Mouse (Mus musculus) common myeloid progenitor, adult 5-6 weeks (primary cell): ENCODE data around the gene Ifi207. TPM values are rescaled to one million over a fixed set of nuclear protein-coding genes. Genes with fewer than 3 reads are reported as not detected.
"Not testable (repeated sequence)": the region's sequence is repeated elsewhere in the genome, so short reads cannot be mapped to it uniquely, and the experiment has no call there.

ENCODE experiments used
- ATAC-seq: replicated peaks from 2 replicates; pipeline ENCODE4 v1.8.0; 2016; ENCODE audit warnings: low read depth, mild to moderate bottlenecking, moderate TSS enrichment, inconsistent platforms; ENCODE audit not compliant: poor library complexity, severe bottlenecking
- total RNA-seq: library from RNA; stranded (forward); fragments of 200-1000, 187-1606 nt; gene quantifications from 2 replicates; pipeline ENCODE4 v1.2.3, GENCODE M21; 2017

The Ifi207 gene
- 0.50 and 1.3 TPM in 2 replicates for total RNA-seq

DNA sequence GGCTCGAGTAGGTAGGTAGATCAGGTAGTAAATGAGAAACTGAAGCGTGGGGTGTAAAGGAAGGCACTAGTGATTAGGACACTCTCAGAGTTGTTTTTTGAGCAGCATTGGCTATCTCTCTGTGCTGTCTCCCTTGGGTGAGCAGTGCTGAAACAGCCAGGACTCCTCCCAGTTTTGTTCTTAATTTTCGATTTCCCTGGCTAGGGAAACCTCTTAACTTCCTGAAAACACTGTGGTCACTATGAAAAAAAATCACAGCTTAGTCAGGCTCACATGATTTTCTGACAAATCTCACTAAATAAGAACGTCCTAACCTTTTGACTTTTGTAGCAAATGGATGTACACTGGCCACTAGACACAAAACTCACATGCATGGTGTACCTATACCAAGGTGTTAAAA lies at the start of gene Ifi207:
Gene Ifi207, minus strand, starts transcription at position 92 of the 400 bp plus-strand sequence.
- ATAC-seq = peak; percentile 83

DNA sequence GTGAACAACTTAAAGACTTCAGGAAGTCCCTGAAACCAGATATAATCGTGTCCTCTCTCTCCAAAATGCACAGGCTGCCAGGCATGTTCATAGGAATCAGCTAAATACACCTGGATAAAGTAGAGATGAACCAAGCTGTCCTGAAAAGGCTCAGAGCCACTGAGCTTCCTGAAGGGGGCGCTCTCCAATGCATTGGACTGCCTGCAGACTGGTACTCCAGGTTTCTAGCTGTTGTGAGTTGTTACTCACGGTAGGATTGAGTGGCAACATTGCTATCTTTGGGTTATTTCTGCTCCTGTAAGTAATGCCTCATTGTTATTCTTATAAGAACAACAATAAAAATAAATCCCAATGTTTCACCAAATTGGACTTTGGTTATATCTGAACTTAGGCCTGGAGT lies 31.9 kb upstream of the Ifi207 start:
- ATAC-seq = not testable (repeated sequence)

GRCm38 (mm10) chr1:173766848-173767617 lies 25.5 kb upstream of the Ifi207 start, which contains the start of gene Ifi204:
Gene Ifi204, minus strand, starts transcription at chr1:173766943.
- peak; percentile 91 for ATAC-seq

DNA sequence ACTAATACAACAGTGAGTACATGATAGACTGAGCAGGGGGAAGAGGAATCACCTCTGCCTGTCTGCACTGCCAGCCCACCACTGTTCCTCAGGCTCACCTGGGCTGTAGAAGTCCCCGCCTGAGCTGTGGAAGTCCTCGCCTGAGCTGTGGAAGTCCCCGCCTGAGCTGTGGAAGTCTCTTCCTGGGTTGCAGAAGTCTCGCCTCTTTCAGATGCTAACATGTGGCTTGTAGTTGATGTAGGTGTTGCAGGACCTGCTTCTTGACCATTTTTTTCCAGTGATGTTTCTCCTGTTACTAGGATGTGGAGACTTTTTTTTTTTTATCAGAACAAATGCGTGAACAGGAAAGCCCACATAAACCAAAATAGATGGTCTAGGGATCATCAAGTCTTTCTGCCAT lies 18.5 kb upstream of the Ifi207 start:
- ATAC-seq = not testable (repeated sequence)

DNA sequence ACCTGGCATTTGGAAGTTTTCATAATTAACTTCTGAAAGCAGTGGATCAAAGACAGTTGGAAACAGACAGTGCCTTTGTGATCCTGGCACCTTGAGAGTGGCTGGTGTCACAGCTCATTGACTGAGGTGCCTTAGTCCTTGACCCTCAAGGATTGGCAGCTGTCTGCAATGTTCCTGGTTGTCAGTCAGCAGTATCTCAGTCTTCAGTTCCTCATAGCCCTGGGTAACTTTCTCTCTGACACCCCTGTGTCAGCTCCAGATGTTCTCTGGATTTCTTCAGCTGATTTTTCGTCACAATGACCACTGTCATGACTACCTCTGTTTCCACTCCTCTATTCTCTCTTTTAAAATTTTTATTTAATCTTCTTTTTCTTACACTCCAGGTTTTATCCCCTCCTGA lies 715 bp upstream of the Ifi207 start:
- ATAC-seq = peak; percentile 62

- ATAC-seq = no peak
Observed at GRCm38 (mm10) chr1:173740537-173740936, 1.0 kb downstream of the Ifi207 start.

DNA sequence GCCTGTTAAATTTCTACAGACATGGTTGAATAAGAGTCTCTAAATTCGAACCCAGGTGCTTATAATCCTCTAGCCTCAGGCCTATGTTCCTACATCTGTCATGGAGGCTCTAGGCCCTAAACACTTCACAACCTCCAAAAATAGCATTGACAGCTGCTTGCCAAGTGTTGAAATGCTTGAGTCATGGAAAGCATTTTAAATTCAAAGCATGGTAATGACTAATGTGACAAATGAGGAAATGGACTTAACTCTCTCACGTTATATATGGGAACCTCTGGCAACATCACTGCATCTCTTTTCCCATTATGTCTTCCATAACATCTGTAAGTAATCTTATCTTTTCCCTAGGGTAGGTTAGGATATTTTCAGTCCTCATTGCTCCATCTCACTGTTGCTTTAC lies 4.6 kb downstream of the Ifi207 start:
- ATAC-seq = 0 out of 2 replicates have a peak, but pooled peaks have one; percentile 19

GRCm38 (mm10) chr1:173735015-173735414 lies 6.5 kb downstream of the Ifi207 start:
- not testable (repeated sequence) for ATAC-seq

- ATAC-seq = no peak
Observed at GRCm38 (mm10) chr1:173733219-173733618, 8.3 kb downstream of the Ifi207 start.

GRCm38 (mm10) chr1:173694270-173694669 lies 47.3 kb downstream of the Ifi207 start:
- ATAC-seq = peak; percentile 65; the same call in 1 of the 2 replicates

DNA sequence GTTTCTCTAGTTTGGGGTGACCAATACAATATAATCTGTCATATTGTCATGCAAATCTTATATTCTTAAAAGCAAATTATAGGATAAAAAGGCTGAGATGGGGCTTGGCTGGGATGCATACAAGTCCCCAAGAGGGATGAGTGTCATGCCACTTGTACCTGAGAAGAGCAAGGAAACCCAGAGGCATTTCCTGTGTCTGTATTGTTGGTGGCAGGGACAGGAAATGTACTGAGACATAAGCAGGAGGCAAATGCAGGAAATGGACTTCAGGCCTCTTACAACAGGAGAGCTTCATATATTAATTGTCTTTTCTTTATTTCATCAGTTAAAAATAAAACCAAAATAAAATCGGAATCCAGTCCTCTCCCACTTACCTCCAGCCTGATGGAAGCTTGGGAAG lies 62.9 kb downstream of the Ifi207 start:
- not testable (repeated sequence) for ATAC-seq

DNA sequence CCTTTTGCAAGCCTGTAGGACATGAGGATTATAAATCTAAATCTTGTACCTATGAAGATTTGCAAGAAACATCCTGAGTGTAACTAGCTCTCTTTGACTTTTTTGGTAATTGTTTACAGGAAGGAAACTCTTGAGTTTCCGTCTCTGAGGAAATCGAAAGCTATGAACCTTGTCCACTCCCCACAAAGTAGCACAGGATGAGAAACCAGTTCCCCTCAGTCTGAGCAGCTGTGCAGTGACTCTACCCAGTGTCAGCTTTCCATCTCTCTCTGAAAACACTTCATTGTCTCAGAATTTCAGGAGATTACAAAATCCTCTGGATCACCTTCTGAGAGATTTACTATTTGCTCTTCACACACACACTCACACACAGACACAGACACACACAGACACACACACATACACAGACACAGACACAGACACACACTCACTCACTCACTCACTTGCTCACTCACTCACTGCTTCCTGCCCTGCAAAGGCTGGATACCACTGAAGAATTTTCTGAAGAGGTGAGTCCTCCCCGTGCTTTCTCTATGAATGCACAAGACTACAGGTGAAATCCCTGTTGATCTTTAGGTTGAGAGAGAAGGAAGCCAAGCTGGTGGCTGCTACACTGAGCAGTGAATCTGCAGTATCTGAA lies 68.0 kb downstream of the Ifi207 start, which contains the start of gene Ifi208:
Gene Ifi208, plus strand, starts transcription at position 218 of the 640 bp plus-strand sequence.
- peak; percentile 65; the same call in 1 of the 2 replicates for ATAC-seq

Other genes with a start within 250 kb of the Ifi207 start
- not detected in 2 replicates for gene Ifi214, start 205.8 kb downstream of the Ifi207 start, total RNA-seq
- gene Ifi213, start 142.5 kb downstream of the Ifi207 start, total RNA-seq = 1.1 TPM in 1 of 2 replicates, not detected in the other
- gene Ifi209, start 110.8 kb downstream of the Ifi207 start, total RNA-seq = 34.0 and 38.0 TPM in 2 replicates
- 0.10 and 1.5 TPM in 2 replicates for gene Ifi208, start 68.1 kb downstream of the Ifi207 start, total RNA-seq
- gene Ifi204, start 25.2 kb upstream of the Ifi207 start, total RNA-seq = 2.2 and 3.2 TPM in 2 replicates
- gene Ifi211, start 171.3 kb upstream of the Ifi207 start, total RNA-seq = 2.5 and 4.8 TPM in 2 replicates
- gene Mndal, start 200.7 kb upstream of the Ifi207 start, total RNA-seq = 122 and 152 TPM in 2 replicates
- gene Ifi203, start 200.9 kb upstream of the Ifi207 start, total RNA-seq = 81.0 and 93.4 TPM in 2 replicates
- gene Ifi202b, start 241.0 kb upstream of the Ifi207 start, total RNA-seq = not detected in 2 replicates